ENCODE assay signal across 23 mouse cellular contexts in the genomic region with DNA sequence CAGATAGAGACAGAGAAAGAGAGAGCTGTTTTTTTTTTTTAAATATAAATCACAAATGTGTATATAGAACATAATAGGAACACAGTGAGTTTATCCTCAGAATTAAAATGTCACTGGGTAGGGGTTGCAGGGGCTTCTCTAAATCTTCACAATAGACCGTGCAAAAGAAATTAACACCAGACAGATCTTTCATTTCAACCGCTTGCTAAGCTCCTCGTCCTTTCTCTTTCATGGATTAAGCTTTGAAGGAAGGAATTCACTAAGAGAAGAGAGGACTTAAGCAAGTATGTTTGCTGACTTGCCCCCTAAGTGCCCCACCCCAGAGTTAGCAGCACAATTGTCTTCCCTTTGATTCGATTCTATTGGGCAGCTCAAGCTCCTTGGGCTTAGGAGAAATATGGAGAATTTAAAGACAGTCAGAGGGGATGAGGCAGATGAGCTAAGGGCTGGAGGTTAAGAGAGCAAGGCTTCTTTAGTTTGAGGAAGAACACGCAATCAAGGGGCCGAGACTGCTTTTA.
"Had no signal": no experiment of that assay in that cellular context is flagged by ENCODE, and none has a peak within 500 bp of the region (broad histone marks: within the 10 kb centered on the region; RNA-seq: fewer than 3 reads in every experiment).

No protein-coding gene starts in this region.

- H3K9ac ChIP-seq: intestine, embryonic 15.5 days; kidney, embryonic 15.5 days; limb, embryonic 13.5 days; liver, embryonic 12.5 days; liver, embryonic 15.5 days; lung, embryonic 15.5 days; neural tube, embryonic 12.5 days; neural tube, embryonic 15.5 days; stomach, embryonic 15.5 days had no signal

- H3K4me3 ChIP-seq: intestine, embryonic 15.5 days; kidney, embryonic 15.5 days; limb, embryonic 10.5 days; limb, embryonic 13.5 days; liver, embryonic 12.5 days; liver, embryonic 15.5 days; lung, embryonic 15.5 days; megakaryocyte, embryonic 14.5 days; neural tube, embryonic 12.5 days; neural tube, embryonic 15.5 days; stomach, embryonic 15.5 days had no signal

- H3K9me3 ChIP-seq: intestine, embryonic 15.5 days; kidney, embryonic 15.5 days; limb, embryonic 10.5 days; limb, embryonic 13.5 days; liver, embryonic 12.5 days; liver, embryonic 15.5 days; lung, embryonic 15.5 days; neural tube, embryonic 12.5 days; neural tube, embryonic 15.5 days; stomach, embryonic 15.5 days had no signal

- H3K27ac ChIP-seq: intestine, embryonic 15.5 days; kidney, embryonic 15.5 days; limb, embryonic 10.5 days; limb, embryonic 13.5 days; liver, embryonic 12.5 days; liver, embryonic 15.5 days; lung, embryonic 15.5 days; neural tube, embryonic 12.5 days; neural tube, embryonic 15.5 days; stomach, embryonic 15.5 days had no signal

- H3K36me3 ChIP-seq: intestine, embryonic 15.5 days; kidney, embryonic 15.5 days; limb, embryonic 10.5 days; limb, embryonic 13.5 days; liver, embryonic 12.5 days; liver, embryonic 15.5 days; lung, embryonic 15.5 days; neural tube, embryonic 12.5 days; neural tube, embryonic 15.5 days; stomach, embryonic 15.5 days had no signal

- H3K4me1 ChIP-seq: neural tube, embryonic 12.5 days; neural tube, embryonic 15.5 days had no signal

- H3K27me3 ChIP-seq: intestine, embryonic 15.5 days; kidney, embryonic 15.5 days; limb, embryonic 13.5 days; liver, embryonic 12.5 days; liver, embryonic 15.5 days; lung, embryonic 15.5 days; megakaryocyte, embryonic 14.5 days; neural tube, embryonic 12.5 days; neural tube, embryonic 15.5 days; stomach, embryonic 15.5 days had no signal

- ATAC-seq: intestine, embryonic 15.5 days; liver, embryonic 12.5 days had no signal

- DNase-seq: kidney, adult 11 months; kidney, adult 8-10 months; kidney, postnatal 10 days; kidney, postnatal 36 days; liver; lung, adult 18-20 months; lung, postnatal 10 days; lung, postnatal 36 days; right cerebral cortex, adult 18-20 months; right cerebral cortex, postnatal 14 days; spleen, adult 18-20 months; thymus, postnatal 25 days had no signal

- H3K4me2 ChIP-seq: intestine, embryonic 15.5 days; kidney, embryonic 15.5 days; limb, embryonic 13.5 days; liver, embryonic 12.5 days; liver, embryonic 15.5 days; lung, embryonic 15.5 days; neural tube, embryonic 12.5 days; neural tube, embryonic 15.5 days; stomach, embryonic 15.5 days had no signal
